Mouse (Mus musculus): ENCODE results near the gene Krtap4-2.

Krtap4-2 gene

DNA sequence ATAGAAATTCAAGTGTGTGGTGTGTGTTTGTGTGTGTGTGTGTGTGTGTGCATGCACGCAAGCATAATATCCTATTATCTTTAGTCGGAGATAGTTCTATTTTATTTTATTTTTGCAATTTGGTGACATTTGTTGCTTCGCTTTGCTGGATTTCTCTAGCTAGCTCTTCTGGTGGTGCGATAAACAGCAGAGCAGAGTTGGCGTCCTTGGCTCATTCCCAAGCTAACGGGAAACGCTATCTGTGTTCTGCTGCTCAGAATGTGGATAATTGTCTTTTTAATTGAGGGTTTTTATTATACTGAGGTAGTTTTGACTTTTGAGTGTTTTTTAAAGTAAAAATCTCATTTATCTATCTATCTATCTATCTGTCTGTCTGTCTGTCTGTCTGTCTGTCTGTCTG, 49.8 kb downstream of the Krtap4-2 start:
- DNase-seq (ENCODE audit: low read depth): no peak

Data from c-Kit-positive CD71-negative TER-119-negative erythroid progenitor cells, embryonic 14.5 days (primary cell).